Mouse (Mus musculus) neural tube, embryonic 12.5 days (tissue): ENCODE measurements around the gene Chrm5. TPM values are rescaled to one million over a fixed set of nuclear protein-coding genes. Genes with fewer than 3 reads are reported as not detected.

Experiments used
- ATAC-seq: fragments of 200-750 bp; cut with Nextera tagmentation; 2 replicates; pipeline ENCODE4 v1.8.0; 2017; ENCODE audit warnings: low read depth, mild to moderate bottlenecking, moderate TSS enrichment, moderate library complexity; ENCODE audit not compliant: low FRiP score
- H3K27ac ChIP-seq: fragments of 300-500 bp; sonication (generic); 2 replicates; pipeline ENCODE4 v1.5.1; 2016
- H3K27me3 ChIP-seq: fragments of 300-500 bp; sonication (generic); replicated peaks from 2 replicates; pipeline ENCODE4 v1.6.1; 2016; ENCODE audit warnings: mild to moderate bottlenecking
- H3K36me3 ChIP-seq: fragments of 300-500 bp; sonication (generic); 2 replicates; pipeline ENCODE4 v1.6.1; 2016; ENCODE audit warnings: mild to moderate bottlenecking
- H3K4me1 ChIP-seq: fragments of 300-500 bp; sonication (generic); 2 replicates; pipeline ENCODE4 v1.6.1; 2016
- H3K4me2 ChIP-seq: fragments of 300-500 bp; sonication (generic); replicated peaks from 2 replicates; pipeline ENCODE4 v1.6.1; 2016; ENCODE audit warnings: mild to moderate bottlenecking
- H3K4me3 ChIP-seq: fragments of 300-500 bp; sonication (generic); 2 replicates; pipeline ENCODE4 v1.5.1; 2016
- H3K9ac ChIP-seq: fragments of 300-500 bp; sonication (generic); 2 replicates; pipeline ENCODE4 v1.6.1; 2016; ENCODE audit warnings: mild to moderate bottlenecking
- H3K9me3 ChIP-seq: fragments of 300-500 bp; sonication (generic); 2 replicates; pipeline ENCODE4 v1.6.1; 2016; ENCODE audit warnings: mild to moderate bottlenecking
- WGBS: fragments of 180-500 bp; shearing (Covaris S2); methylation state at CpG from one replicate; pipeline ENCODE4 v1.1.7; 2016; 5-methylcytosine and 5-hydroxymethylcytosine counted together
- polyA plus RNA-seq: library from polyadenylated mRNA; unstranded; fragments of >200 nt; fragmentation: Nextera tagmentation; extraction: Ambion mirVana; gene quantifications from 2 replicates; pipeline ENCODE4 v1.2.1, GENCODE M21; 2016

The Chrm5 gene
- polyA plus RNA-seq, 1 experiment from 2014 or later, result 0.11 TPM

- Histone ChIP-seq H3K4me2 (no peak overlapping the region), H3K36me3 (no peaks in the 10 kb centered on the region), H3K27me3 (no peaks in the 10 kb centered on the region), H3K9ac (no peak overlapping the region), H3K4me3 (no peak overlapping the region), H3K4me1 (no peaks in the 10 kb centered on the region), H3K9me3 (no peaks in the 10 kb centered on the region), H3K27ac (no peak overlapping the region)
- WGBS, result 76% methylated on average over 2 of the region's 2 CpGs
- no peak for ATAC-seq
Measured at GRCm38 (mm10) chr2:112443491-112443890, 37.1 kb downstream of the Chrm5 start.

DNA sequence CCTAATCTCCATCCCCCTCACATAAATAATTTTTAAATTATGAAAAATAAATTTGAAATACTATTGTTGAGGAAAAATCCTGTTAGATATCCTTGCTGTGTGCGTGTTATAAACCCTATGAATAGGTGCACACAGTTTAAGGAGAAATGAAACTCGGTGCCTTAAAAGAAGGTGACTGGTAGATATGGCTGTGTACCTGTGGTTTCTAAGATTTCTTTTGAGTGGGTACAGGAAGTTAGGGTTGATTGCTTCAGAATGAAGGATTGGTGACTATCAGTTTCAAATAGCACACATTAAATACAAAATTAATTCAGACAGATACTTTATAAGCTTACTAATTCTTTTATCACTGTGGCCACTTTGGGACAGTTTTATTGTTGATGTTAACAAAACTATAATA lies 43.0 kb downstream of the Chrm5 start:
- no peaks in the 10 kb centered on the region for H3K36me3 ChIP-seq
- no peak overlapping the region for H3K27ac ChIP-seq
- H3K9ac ChIP-seq, result no peak overlapping the region
- H3K4me1 ChIP-seq, result no peaks in the 10 kb centered on the region
- H3K4me3 ChIP-seq, result no peak overlapping the region
- no peaks in the 10 kb centered on the region for H3K27me3 ChIP-seq
- H3K9me3 ChIP-seq, result no peaks in the 10 kb centered on the region
- no peak overlapping the region for H3K4me2 ChIP-seq
- no peak for ATAC-seq
- 93% methylated on average over 2 of the region's 2 CpGs for WGBS

DNA sequence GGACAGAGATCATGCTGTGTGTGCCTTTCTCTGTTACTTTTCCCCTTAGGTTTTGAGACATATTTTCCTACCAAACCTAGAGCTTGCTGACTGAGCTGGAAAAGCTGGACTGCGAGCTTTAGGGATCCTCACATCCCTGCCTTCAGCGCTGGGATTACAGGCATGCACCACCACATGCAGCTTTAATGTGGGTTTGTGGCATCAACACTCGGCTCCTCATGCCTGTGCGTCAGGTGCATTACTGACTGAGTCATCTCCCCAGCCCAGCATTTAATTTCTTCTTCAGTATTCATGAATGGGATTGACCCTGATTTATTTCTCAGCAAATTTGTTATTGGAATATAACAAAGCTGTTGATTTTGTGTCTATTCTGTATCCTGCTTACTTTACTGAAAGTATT lies 44.3 kb downstream of the Chrm5 start:
- H3K36me3 ChIP-seq, result no peaks in the 10 kb centered on the region
- 78% methylated on average over 4 of the region's 4 CpGs for WGBS
- no peaks in the 10 kb centered on the region for H3K27me3 ChIP-seq
- H3K9ac ChIP-seq, result no peak overlapping the region
- ATAC-seq, result no peak
- no peaks in the 10 kb centered on the region for H3K4me1 ChIP-seq
- H3K4me3 ChIP-seq, result no peak overlapping the region
- H3K9me3 ChIP-seq, result no peaks in the 10 kb centered on the region
- H3K27ac ChIP-seq, result no peak overlapping the region
- H3K4me2 ChIP-seq, result no peak overlapping the region

DNA sequence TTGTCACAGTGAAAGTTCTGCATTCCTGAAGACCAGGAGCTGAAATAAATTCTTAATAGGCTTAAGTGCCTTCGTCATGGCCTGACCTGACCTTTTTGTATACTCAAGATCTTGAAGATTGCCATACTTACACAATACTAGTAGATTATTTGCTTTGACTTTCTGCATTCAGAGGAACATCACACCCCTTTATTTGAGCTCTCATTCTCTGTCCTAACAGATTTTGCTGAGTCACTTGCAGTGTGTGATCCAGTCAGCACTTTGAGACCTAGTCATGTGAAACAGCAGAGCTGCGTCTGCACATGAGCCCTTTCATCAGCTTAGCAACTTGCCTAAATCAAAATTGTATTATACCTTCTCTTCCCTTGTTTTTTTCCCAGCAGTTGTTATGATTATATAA lies 47.2 kb downstream of the Chrm5 start:
- ATAC-seq, result no peak
- Histone ChIP-seq H3K9ac (no peak overlapping the region), H3K27me3 (no peaks in the 10 kb centered on the region), H3K4me1 (no peaks in the 10 kb centered on the region), H3K9me3 (no peaks in the 10 kb centered on the region), H3K4me2 (no peak overlapping the region), H3K27ac (no peak overlapping the region), H3K36me3 (no peaks in the 10 kb centered on the region), H3K4me3 (no peak overlapping the region)
- WGBS, result 92% methylated on average over 2 of the region's 2 CpGs

DNA sequence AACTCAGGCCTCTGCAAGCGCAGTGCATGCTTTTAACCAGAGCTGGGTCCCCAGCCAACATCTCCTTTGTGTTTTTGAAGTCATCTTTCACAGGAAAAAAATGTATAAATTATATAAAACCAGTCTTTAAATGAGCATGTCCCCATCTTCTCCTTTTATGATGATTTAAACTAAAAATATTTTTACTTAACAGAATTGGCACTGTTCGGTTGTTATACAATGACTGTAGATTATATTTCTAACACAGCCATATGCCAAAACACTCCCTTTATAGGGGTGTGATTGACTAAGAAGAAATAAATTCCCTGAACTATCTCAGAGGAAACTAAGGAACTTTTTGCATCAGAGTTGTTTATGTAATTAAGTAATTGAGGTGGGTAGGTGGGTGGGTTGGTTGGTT lies 48.0 kb downstream of the Chrm5 start:
- H3K4me1 ChIP-seq, result no peaks in the 10 kb centered on the region
- H3K4me3 ChIP-seq, result no peak overlapping the region
- H3K9me3 ChIP-seq, result no peaks in the 10 kb centered on the region
- no peak for ATAC-seq
- no peak overlapping the region for H3K9ac ChIP-seq
- 92% methylated on average over 2 of the region's 2 CpGs for WGBS
- H3K4me2 ChIP-seq, result no peak overlapping the region
- H3K27ac ChIP-seq, result no peak overlapping the region
- no peaks in the 10 kb centered on the region for H3K36me3 ChIP-seq
- H3K27me3 ChIP-seq, result no peaks in the 10 kb centered on the region

DNA sequence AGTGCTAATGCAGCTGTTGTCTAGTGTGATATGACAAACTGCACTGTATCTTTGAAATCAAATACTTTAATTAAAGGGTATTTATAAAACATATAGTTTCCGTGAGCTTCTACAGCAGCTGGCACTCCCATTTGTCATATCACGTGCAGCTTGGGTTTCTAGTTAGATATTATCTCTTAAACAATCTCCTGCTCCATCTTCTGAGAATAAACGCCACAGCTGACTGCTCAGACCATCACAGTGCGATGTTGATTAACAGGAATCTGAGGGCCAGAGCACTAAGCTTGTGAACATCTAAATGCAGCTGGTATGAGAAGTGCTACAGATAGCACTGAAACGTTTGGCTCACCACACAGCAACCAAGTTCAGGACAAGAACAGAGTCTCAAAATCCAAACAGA lies 50.2 kb downstream of the Chrm5 start:
- H3K4me3 ChIP-seq, result no peak overlapping the region
- H3K9ac ChIP-seq, result no peak overlapping the region
- 81% methylated on average over 5 of the region's 5 CpGs for WGBS
- no peaks in the 10 kb centered on the region for H3K4me1 ChIP-seq
- H3K9me3 ChIP-seq, result no peaks in the 10 kb centered on the region
- ATAC-seq, result no peak
- no peaks in the 10 kb centered on the region for H3K36me3 ChIP-seq
- H3K4me2 ChIP-seq, result no peak overlapping the region
- H3K27me3 ChIP-seq, result no peaks in the 10 kb centered on the region
- no peak overlapping the region for H3K27ac ChIP-seq

- Histone ChIP-seq H3K27ac (no peak overlapping the region), H3K9me3 (no peaks in the 10 kb centered on the region), H3K4me2 (no peak overlapping the region), H3K4me1 (no peaks in the 10 kb centered on the region), H3K4me3 (no peak overlapping the region), H3K36me3 (no peaks in the 10 kb centered on the region), H3K9ac (no peak overlapping the region), H3K27me3 (no peaks in the 10 kb centered on the region)
- WGBS, result 90% methylated on average over 4 of the region's 4 CpGs
- no peak for ATAC-seq
Measured at GRCm38 (mm10) chr2:112429665-112430064, 50.9 kb downstream of the Chrm5 start.

Other genes starting within 250 kb of the Chrm5 start
- gene Lpcat4, start 241.3 kb downstream of the Chrm5 start, polyA plus RNA-seq, result 15.9 and 16.8 TPM in 2 replicates
- gene Nutm1, start 221.5 kb downstream of the Chrm5 start, polyA plus RNA-seq, result not detected in 2 replicates
- 140 and 154 TPM in 2 replicates for gene Nop10, start 218.8 kb downstream of the Chrm5 start, polyA plus RNA-seq
- gene Slc12a6, start 214.9 kb downstream of the Chrm5 start, polyA plus RNA-seq, result 15.7 and 19.4 TPM in 2 replicates
- not detected in 2 replicates for gene Gm21985, start 214.5 kb downstream of the Chrm5 start, polyA plus RNA-seq
- 122 and 132 TPM in 2 replicates for gene Emc4, start 112.7 kb downstream of the Chrm5 start, polyA plus RNA-seq
- gene Katnbl1, start 101.6 kb downstream of the Chrm5 start, polyA plus RNA-seq, result 46.9 and 48.8 TPM in 2 replicates
- gene Emc7, start 25.8 kb downstream of the Chrm5 start, polyA plus RNA-seq, result 13.8 and 14.6 TPM in 2 replicates
- gene Aven, start 12.2 kb upstream of the Chrm5 start, polyA plus RNA-seq, result 8.5 and 10.7 TPM in 2 replicates